Mouse (Mus musculus): ENCODE data around the gene Bin2.

Bin2 gene

GRCm38 (mm10) chr15:100669337-100669736 lies at the start of gene Bin2:
Bin2 (minus strand) TSS chr15:100669553.
- DNase-seq: peak; percentile 94

- peak; percentile 48 for DNase-seq
Measured at GRCm38 (mm10) chr15:100718572-100718971, 49.2 kb upstream of the Bin2 start.

GRCm38 (mm10) chr15:100717933-100718332 lies 48.6 kb upstream of the Bin2 start:
- no peak for DNase-seq

- DNase-seq: no peak
Measured at GRCm38 (mm10) chr15:100715399-100715993, 46.1 kb upstream of the Bin2 start.

GRCm38 (mm10) chr15:100714470-100714869 lies 45.1 kb upstream of the Bin2 start:
- no peak for DNase-seq

- DNase-seq: no peak
Measured at GRCm38 (mm10) chr15:100710838-100711237, 41.5 kb upstream of the Bin2 start.

- DNase-seq: no peak
Measured at GRCm38 (mm10) chr15:100708433-100709078, 39.2 kb upstream of the Bin2 start.

GRCm38 (mm10) chr15:100706226-100706625 lies 36.9 kb upstream of the Bin2 start:
- peak; percentile 89 for DNase-seq

- no peak for DNase-seq
Measured at GRCm38 (mm10) chr15:100705376-100705775, 36.0 kb upstream of the Bin2 start.

GRCm38 (mm10) chr15:100703913-100704312 lies 34.6 kb upstream of the Bin2 start:
- peak; percentile 58 for DNase-seq

- DNase-seq: no peak
Measured at GRCm38 (mm10) chr15:100701856-100702255, 32.5 kb upstream of the Bin2 start.

- peak; percentile 40 for DNase-seq
Measured at GRCm38 (mm10) chr15:100701108-100701507, 31.8 kb upstream of the Bin2 start.

- DNase-seq: no peak
Measured at GRCm38 (mm10) chr15:100700424-100700823, 31.1 kb upstream of the Bin2 start.

- DNase-seq: no peak
Measured at GRCm38 (mm10) chr15:100699386-100699785, 30.0 kb upstream of the Bin2 start.

- DNase-seq: no peak
Measured at GRCm38 (mm10) chr15:100698078-100698477, 28.7 kb upstream of the Bin2 start.

- DNase-seq: no peak
Measured at GRCm38 (mm10) chr15:100694406-100694805, 25.1 kb upstream of the Bin2 start.

GRCm38 (mm10) chr15:100691990-100692389 lies 22.6 kb upstream of the Bin2 start:
- DNase-seq: no peak

GRCm38 (mm10) chr15:100687430-100687971 lies 18.1 kb upstream of the Bin2 start, which contains the start of gene Cela1:
Cela1 (minus strand) TSS chr15:100687921.
- DNase-seq: no peak

GRCm38 (mm10) chr15:100686989-100687388 lies 17.6 kb upstream of the Bin2 start:
- peak; percentile 41 for DNase-seq

- no peak for DNase-seq
Measured at GRCm38 (mm10) chr15:100686434-100686833, 17.1 kb upstream of the Bin2 start.

- no peak for DNase-seq
Measured at GRCm38 (mm10) chr15:100685849-100686248, 16.5 kb upstream of the Bin2 start.

GRCm38 (mm10) chr15:100685255-100685654 lies 15.9 kb upstream of the Bin2 start:
- DNase-seq: no peak

- DNase-seq: no peak
Measured at GRCm38 (mm10) chr15:100684450-100684849, 15.1 kb upstream of the Bin2 start.

- DNase-seq: peak; percentile 85
Measured at GRCm38 (mm10) chr15:100683041-100683440, 13.7 kb upstream of the Bin2 start.
